Mouse (Mus musculus) forebrain, embryonic 13.5 days (tissue): Measurements from ENCODE around the gene Pik3ap1. TPM values are rescaled to one million over a fixed set of nuclear protein-coding genes. Genes with fewer than 3 reads are reported as not detected.

Experiments
- polyA plus RNA-seq: library from polyadenylated mRNA; unstranded; fragments of >200 nt; fragmentation: Nextera tagmentation; extraction: Ambion mirVana; gene quantifications from 2 replicates; pipeline ENCODE4 v1.2.1, GENCODE M21; 2015

Pik3ap1 gene
- polyA plus RNA-seq, 1 experiment from 2014 or later: 0.99 TPM

Other genes with a start within 250 kb of the Pik3ap1 start
- gene Tll2, start 178.3 kb downstream of the Pik3ap1 start, polyA plus RNA-seq: 0.89 and 1.1 TPM in 2 replicates
- gene Tm9sf3, start 121.1 kb downstream of the Pik3ap1 start, polyA plus RNA-seq: 81.3 and 84.2 TPM in 2 replicates
- gene Lcor, start 97.5 kb upstream of the Pik3ap1 start, polyA plus RNA-seq: 28.4 and 30.4 TPM in 2 replicates
- 2.8 and 3.4 TPM in 2 replicates for gene Gm340, start 197.3 kb upstream of the Pik3ap1 start, polyA plus RNA-seq